Mouse (Mus musculus): ENCODE data around the gene Kncn. TPM values are rescaled to one million over a fixed set of nuclear protein-coding genes. Genes with fewer than 3 reads are reported as not detected.
A peak's percentile ranks its signal among the peaks of the same experiment; 100 is the strongest.

The Kncn gene
- polyA plus RNA-seq (2016; fragmentation: Nextera tagmentation; extraction: Ambion mirVana), result not detected in 2 replicates

DNA sequence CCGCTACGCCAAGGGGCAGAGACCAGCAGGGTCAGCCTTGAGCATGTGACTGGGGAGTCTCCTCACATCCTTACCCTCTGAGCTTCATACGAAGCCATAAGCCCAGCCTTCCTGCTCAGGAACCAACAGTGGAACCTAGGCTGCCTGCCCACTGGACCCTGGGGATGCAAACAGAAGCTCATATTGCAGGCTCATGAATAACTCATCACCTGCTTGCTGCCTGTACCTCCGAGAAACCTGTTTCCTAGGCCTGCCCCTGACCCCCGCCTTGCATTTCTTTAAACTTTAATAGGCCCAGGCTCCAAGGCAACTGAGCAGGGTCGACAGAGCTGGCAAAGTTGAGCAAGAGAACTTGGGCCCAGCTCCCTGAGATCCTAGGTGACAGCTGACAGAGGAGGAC is at the start of gene Kncn:
TSS of gene Kncn (plus strand) at position 379 of the 400 bp plus-strand sequence.
- Histone ChIP-seq H3K27ac (no peak within 1 kb of the TSS), H3K4me1 (no peaks in the 10 kb centered on the region), H3K4me3 (no peak within 1 kb of the TSS), H3K36me3 (no peaks in the 10 kb centered on the region), H3K27me3 (ENCODE audit: low read depth, poor library complexity, severe bottlenecking) (peaks cover 33% of the 10 kb centered on the region), H3K9me3 (replicated peaks) (no peaks in the 10 kb centered on the region)
- 78% methylated on average over 6 of the region's 6 CpGs for WGBS
- DNase-seq (ENCODE audit: low spot score), result no peak

DNA sequence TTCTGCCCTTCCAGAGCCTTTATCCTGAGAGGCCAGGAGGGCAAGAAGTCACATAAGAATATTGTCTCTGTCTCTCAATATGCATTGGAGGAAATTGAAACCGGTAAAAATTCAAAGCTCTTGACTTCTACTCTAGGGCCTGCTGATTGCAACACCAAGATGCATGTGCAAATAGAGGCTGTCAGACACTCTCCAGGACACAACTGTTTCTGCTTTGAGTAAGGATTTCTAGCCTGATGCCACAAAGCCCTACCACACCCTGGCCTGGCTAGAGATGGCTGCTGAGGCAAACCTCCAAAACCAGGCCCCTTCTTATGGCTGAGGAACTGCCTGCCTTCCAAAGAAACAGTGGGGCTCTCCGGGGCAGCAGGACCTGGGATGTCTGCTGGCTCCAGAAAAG is 48.6 kb upstream of the Kncn start:
- DNase-seq (ENCODE audit: low spot score), result no peak
- WGBS, result 73% methylated on average over 2 of the region's 2 CpGs

GRCm38 (mm10) chr4:115838196-115838595 is 46.0 kb upstream of the Kncn start:
- H3K27ac ChIP-seq, result peak overlapping the region; percentile 85; the same call in 1 of the 2 replicates
- WGBS, result 69% methylated on average over 4 of the region's 4 CpGs
- H3K4me3 ChIP-seq, result peak overlapping the region; percentile 76
- no peaks in the 10 kb centered on the region for H3K9me3 ChIP-seq (replicated peaks)
- H3K36me3 ChIP-seq, result no peaks in the 10 kb centered on the region
- DNase-seq (ENCODE audit: low spot score), result no peak
- H3K27me3 ChIP-seq (ENCODE audit: low read depth, poor library complexity, severe bottlenecking), result no peaks in the 10 kb centered on the region
- H3K4me1 ChIP-seq, result peaks cover 13% of the 10 kb centered on the region

More for the DNA sequence above, 48.6 kb upstream of the Kncn start:
- H3K36me3 ChIP-seq, result peaks cover 10% of the 10 kb centered on the region
- no peak overlapping the region for H3K4me3 ChIP-seq
- no peaks in the 10 kb centered on the region for H3K9me3 ChIP-seq (replicated peaks)
- peaks cover 12% of the 10 kb centered on the region for H3K4me1 ChIP-seq
- no peaks in the 10 kb centered on the region for H3K27me3 ChIP-seq (ENCODE audit: low read depth, poor library complexity, severe bottlenecking)
- H3K27ac ChIP-seq, result no peak overlapping the region

DNA sequence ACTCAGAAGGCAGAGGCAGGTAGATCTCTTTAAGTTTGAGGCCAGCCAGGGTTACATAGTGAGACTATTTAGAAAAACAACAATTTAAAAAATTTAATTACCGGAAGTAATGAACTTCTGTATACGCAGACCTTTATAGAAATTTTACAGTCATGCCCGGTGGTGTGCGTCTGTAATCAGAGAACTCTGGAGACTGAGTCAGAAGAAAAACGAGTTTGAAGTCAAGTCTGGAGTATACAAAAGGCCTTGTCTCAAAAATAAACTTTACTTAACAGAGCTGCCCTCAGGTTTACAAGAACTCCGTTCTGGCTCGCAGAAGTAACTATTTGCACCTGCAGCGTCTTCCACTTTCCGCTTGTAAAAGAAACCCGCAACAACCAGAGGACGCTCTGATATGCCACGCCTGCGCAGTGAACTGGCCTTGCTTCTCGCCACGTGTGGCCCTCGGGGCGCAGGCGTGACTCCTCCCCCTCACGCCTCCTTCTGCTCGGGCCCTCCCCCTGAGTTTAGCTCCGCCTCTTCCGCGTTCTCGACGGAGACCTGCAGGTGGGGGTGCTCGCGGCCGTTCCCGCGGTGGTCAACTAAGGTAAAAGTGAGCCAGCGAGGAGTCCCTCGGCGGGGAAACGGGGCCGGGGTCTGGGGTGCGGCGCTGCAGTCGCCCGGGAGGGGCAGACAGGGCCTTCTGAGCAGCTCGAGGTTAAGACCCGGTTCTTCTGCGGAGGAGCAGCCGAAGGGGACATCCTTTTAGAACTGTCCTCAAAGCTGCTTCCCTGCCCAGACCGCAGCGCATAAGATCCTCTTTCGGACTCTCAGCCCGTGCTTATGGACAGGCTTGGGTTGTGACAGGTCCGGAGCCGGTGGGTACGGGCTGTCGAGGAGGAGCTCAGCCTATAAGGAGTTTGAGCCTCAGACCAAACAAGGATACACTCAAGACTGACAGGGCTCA is 45.2 kb upstream of the Kncn start, which contains the start of gene Mknk1:
TSS of gene Mknk1 (plus strand) at position 503 of the 946 bp plus-strand sequence.
- Histone ChIP-seq H3K4me1 (peaks cover 15% of the 10 kb centered on the region), H3K9me3 (replicated peaks) (no peaks in the 10 kb centered on the region), H3K36me3 (no peaks in the 10 kb centered on the region), H3K27me3 (ENCODE audit: low read depth, poor library complexity, severe bottlenecking) (no peaks in the 10 kb centered on the region), H3K4me3 (peak within 1 kb of the TSS; percentile 76), H3K27ac (peak within 1 kb of the TSS; percentile 85)
- 3% methylated on average over 51 of the region's 51 CpGs for WGBS
- peak; percentile 93 for DNase-seq (ENCODE audit: low spot score)

GRCm38 (mm10) chr4:115839956-115840355 is 44.2 kb upstream of the Kncn start:
- H3K27ac ChIP-seq, result no peak overlapping the region
- H3K9me3 ChIP-seq (replicated peaks), result no peaks in the 10 kb centered on the region
- no peaks in the 10 kb centered on the region for H3K27me3 ChIP-seq (ENCODE audit: low read depth, poor library complexity, severe bottlenecking)
- H3K4me3 ChIP-seq, result peak overlapping the region; percentile 76
- WGBS, result 58% methylated on average over 4 of the region's 4 CpGs
- H3K4me1 ChIP-seq, result peaks cover 16% of the 10 kb centered on the region
- H3K36me3 ChIP-seq, result no peaks in the 10 kb centered on the region
- no peak for DNase-seq (ENCODE audit: low spot score)

GRCm38 (mm10) chr4:115840842-115841241 is 43.4 kb upstream of the Kncn start:
- H3K27me3 ChIP-seq (ENCODE audit: low read depth, poor library complexity, severe bottlenecking), result no peaks in the 10 kb centered on the region

DNA sequence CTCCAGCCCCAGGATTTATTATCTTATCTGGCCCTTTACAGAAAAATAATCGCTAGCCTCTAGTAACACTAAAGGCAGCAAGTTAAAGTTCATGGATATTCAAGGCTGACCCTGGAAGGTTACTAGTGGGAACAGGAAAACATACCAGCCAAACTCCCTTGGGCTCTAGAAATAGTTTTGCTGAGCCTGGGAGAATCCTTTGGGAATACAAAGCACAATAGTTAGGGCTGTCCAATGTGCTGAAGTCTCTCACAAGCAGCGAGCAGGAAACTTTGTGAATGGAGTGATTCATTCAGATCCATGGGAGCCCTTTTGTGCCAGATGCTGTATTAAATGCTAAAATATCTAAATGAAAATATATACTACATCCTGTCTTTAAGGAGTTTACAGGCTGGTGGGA is 37.5 kb upstream of the Kncn start:
- Histone ChIP-seq H3K4me3 (no peak overlapping the region), H3K4me1 (peaks cover 3% of the 10 kb centered on the region; the same call in 1 of the 2 replicates), H3K27ac (no peak overlapping the region), H3K36me3 (peaks cover 31% of the 10 kb centered on the region), H3K27me3 (ENCODE audit: low read depth, poor library complexity, severe bottlenecking) (no peaks in the 10 kb centered on the region), H3K9me3 (replicated peaks) (no peaks in the 10 kb centered on the region)
- 66% methylated on average over 2 of the region's 2 CpGs for WGBS
- no peak for DNase-seq (ENCODE audit: low spot score)

More at GRCm38 (mm10) chr4:115840842-115841241, 43.4 kb upstream of the Kncn start:
- no peak for DNase-seq (ENCODE audit: low spot score)
- Histone ChIP-seq H3K9me3 (replicated peaks) (no peaks in the 10 kb centered on the region), H3K27ac (no peak overlapping the region), H3K4me3 (no peak overlapping the region), H3K36me3 (no peaks in the 10 kb centered on the region), H3K4me1 (peaks cover 16% of the 10 kb centered on the region)
- 90% methylated on average over 4 of the region's 4 CpGs for WGBS

- Histone ChIP-seq H3K27me3 (ENCODE audit: low read depth, poor library complexity, severe bottlenecking) (no peaks in the 10 kb centered on the region), H3K36me3 (peaks cover 39% of the 10 kb centered on the region), H3K9me3 (replicated peaks) (no peaks in the 10 kb centered on the region), H3K4me1 (peaks cover 3% of the 10 kb centered on the region; the same call in 1 of the 2 replicates), H3K27ac (no peak overlapping the region), H3K4me3 (no peak overlapping the region)
- WGBS, result 67% methylated on average over 5 of the region's 5 CpGs
- DNase-seq (ENCODE audit: low spot score), result no peak
Measured at GRCm38 (mm10) chr4:115847377-115847776, 36.8 kb upstream of the Kncn start.

DNA sequence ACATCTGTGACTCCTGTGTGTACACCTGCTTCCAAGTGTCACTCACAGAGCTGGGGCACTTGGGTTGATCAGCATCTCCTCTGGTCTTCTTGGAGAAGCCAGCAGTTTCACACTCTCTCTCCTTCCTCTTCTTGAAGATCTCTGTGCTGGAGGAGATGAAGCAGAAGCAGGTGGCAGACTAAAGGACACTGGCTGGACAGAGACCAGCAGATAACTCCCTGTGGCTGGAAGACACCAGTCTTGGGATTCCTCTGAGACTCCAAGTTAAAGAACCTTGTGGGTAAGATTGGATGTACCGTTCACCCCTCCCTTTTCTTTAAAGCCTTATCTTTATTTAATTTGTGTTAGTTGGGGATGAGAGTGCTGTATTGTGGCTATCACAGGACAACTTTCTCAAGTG is 36.1 kb upstream of the Kncn start:
- no peak overlapping the region for H3K4me3 ChIP-seq
- DNase-seq (ENCODE audit: low spot score), result no peak
- no peaks in the 10 kb centered on the region for H3K9me3 ChIP-seq (replicated peaks)
- H3K4me1 ChIP-seq, result peaks cover 3% of the 10 kb centered on the region; the same call in 1 of the 2 replicates
- H3K27me3 ChIP-seq (ENCODE audit: low read depth, poor library complexity, severe bottlenecking), result no peaks in the 10 kb centered on the region
- 86% methylated on average over 1 of the region's 1 CpGs for WGBS
- no peak overlapping the region for H3K27ac ChIP-seq
- H3K36me3 ChIP-seq, result peaks cover 46% of the 10 kb centered on the region

DNA sequence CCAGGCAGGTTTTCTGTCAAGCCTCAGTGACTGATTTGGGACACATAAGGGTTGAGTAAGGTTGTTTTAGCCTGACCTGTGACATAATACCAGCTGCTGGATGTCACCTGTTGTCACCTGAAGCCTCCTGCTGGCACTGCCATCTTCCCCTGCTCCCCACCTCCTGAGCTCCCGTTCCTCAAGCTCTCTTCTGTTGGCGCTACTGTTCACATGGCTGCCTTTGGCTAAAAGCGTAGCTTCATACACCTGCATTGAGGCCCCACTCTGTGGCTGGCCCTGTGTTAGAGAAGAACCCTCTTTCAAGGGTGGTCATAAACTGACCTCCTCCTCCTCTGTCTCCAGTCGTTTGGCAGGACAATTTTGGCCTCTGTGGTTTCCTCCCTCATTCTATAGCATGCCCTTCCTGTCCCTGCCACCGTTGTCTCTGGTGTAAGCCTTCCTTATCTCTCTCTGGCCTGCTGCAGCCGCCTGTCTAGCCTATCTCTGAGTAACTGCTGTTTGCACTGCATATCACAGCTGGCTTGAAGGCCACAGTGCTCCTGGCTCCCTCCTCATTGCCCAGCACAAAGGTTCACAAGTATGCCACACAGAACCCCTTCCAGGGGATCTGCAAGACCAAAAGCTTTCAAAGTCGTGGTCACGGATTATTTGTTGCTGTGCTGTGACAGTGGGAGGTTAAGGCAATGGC is 35.1 kb upstream of the Kncn start:
- Histone ChIP-seq H3K27me3 (ENCODE audit: low read depth, poor library complexity, severe bottlenecking) (no peaks in the 10 kb centered on the region), H3K4me3 (no peak overlapping the region), H3K9me3 (replicated peaks) (no peaks in the 10 kb centered on the region), H3K27ac (peak overlapping the region; percentile 1; the same call in 1 of the 2 replicates), H3K36me3 (peaks cover 48% of the 10 kb centered on the region), H3K4me1 (peaks cover 4% of the 10 kb centered on the region; the same call in 1 of the 2 replicates)
- WGBS, result 70% methylated on average over 8 of the region's 8 CpGs
- DNase-seq (ENCODE audit: low spot score), result no peak

GRCm38 (mm10) chr4:115850111-115850510 is 34.1 kb upstream of the Kncn start:
- Histone ChIP-seq H3K9me3 (replicated peaks) (no peaks in the 10 kb centered on the region), H3K36me3 (peaks cover 48% of the 10 kb centered on the region), H3K27ac (no peak overlapping the region), H3K4me3 (no peak overlapping the region), H3K27me3 (ENCODE audit: low read depth, poor library complexity, severe bottlenecking) (no peaks in the 10 kb centered on the region), H3K4me1 (peaks cover 14% of the 10 kb centered on the region)
- 90% methylated on average over 2 of the region's 2 CpGs for WGBS
- DNase-seq (ENCODE audit: low spot score), result no peak

GRCm38 (mm10) chr4:115850631-115851030 is 33.6 kb upstream of the Kncn start:
- Histone ChIP-seq H3K4me1 (peaks cover 19% of the 10 kb centered on the region), H3K27ac (no peak overlapping the region), H3K27me3 (ENCODE audit: low read depth, poor library complexity, severe bottlenecking) (no peaks in the 10 kb centered on the region), H3K36me3 (peaks cover 48% of the 10 kb centered on the region), H3K9me3 (replicated peaks) (no peaks in the 10 kb centered on the region), H3K4me3 (no peak overlapping the region)
- DNase-seq (ENCODE audit: low spot score), result no peak
- WGBS, result 57% methylated on average over 2 of the region's 2 CpGs

DNA sequence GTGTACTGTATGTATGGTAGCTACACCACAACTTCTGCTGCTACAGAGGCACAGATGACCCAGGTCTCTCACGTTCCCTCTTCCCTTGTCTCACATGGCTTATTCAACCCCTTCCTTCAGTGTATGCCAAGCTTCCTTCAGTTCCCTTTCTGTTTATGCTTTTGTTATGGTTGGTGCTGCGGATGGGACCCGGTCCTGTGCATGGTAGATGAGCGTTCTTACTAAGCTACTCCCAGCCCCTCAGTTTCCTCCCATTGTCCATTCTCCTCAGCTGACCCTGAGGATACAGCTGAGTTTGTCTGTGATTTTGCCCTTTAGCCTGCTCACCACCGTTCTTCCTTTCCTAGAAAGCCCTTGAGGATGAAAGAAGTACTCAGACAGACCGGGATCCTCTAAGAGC is 32.6 kb upstream of the Kncn start:
- Histone ChIP-seq H3K9me3 (replicated peaks) (no peaks in the 10 kb centered on the region), H3K36me3 (peaks cover 51% of the 10 kb centered on the region), H3K27me3 (ENCODE audit: low read depth, poor library complexity, severe bottlenecking) (no peaks in the 10 kb centered on the region), H3K4me1 (peaks cover 29% of the 10 kb centered on the region), H3K4me3 (no peak overlapping the region), H3K27ac (no peak overlapping the region)
- 91% methylated on average over 6 of the region's 6 CpGs for WGBS
- no peak for DNase-seq (ENCODE audit: low spot score)

All from limb, embryonic 10.5 days (tissue).